Mouse (Mus musculus) liver, embryonic 13.5 days (tissue): ENCODE data around the gene Ptprf. TPM values are rescaled to one million over a fixed set of nuclear protein-coding genes. Genes with fewer than 3 reads are reported as not detected.

Source experiments
- ATAC-seq: fragments of 200-750 bp; cut with Nextera tagmentation; 2 replicates; pipeline ENCODE4 v1.8.0; 2017; ENCODE audit warnings: low read depth, mild to moderate bottlenecking, moderate number of reproducible peaks, moderate library complexity
- DNase-seq: peaks from one replicate; pipeline ENCODE4 v3.0.0; 2022
- H3K27ac ChIP-seq: fragments of 300-500 bp; sonication (generic); 2 replicates; pipeline ENCODE4 v1.5.1; 2015; ENCODE audit warnings: moderate library complexity, mild to moderate bottlenecking, inconsistent platforms
- H3K27me3 ChIP-seq: fragments of 300-500 bp; sonication (generic); 2 replicates; pipeline ENCODE4 v1.6.1; 2015; ENCODE audit warnings: mild to moderate bottlenecking, inconsistent platforms
- H3K36me3 ChIP-seq: fragments of 300-500 bp; sonication (generic); 2 replicates; pipeline ENCODE4 v1.6.1; 2015; ENCODE audit warnings: mild to moderate bottlenecking, inconsistent platforms
- H3K4me1 ChIP-seq: fragments of 300-500 bp; sonication (generic); replicated peaks from 2 replicates; pipeline ENCODE4 v1.6.1; 2015; ENCODE audit warnings: inconsistent platforms
- H3K4me2 ChIP-seq: fragments of 300-500 bp; sonication (generic); 2 replicates; pipeline ENCODE4 v1.6.1; 2015; ENCODE audit warnings: inconsistent platforms, mild to moderate bottlenecking, moderate library complexity
- H3K4me3 ChIP-seq: fragments of 300-500 bp; sonication (generic); replicated peaks from 2 replicates; pipeline ENCODE4 v1.5.1; 2015; ENCODE audit warnings: mild to moderate bottlenecking, inconsistent platforms
- H3K9ac ChIP-seq: fragments of 300-500 bp; sonication (generic); 2 replicates; pipeline ENCODE4 v1.6.1; 2015; ENCODE audit warnings: mild to moderate bottlenecking, inconsistent platforms
- H3K9me3 ChIP-seq: fragments of 300-500 bp; sonication (generic); replicated peaks from 2 replicates; pipeline ENCODE4 v1.6.1; 2016; ENCODE audit warnings: inconsistent platforms
- whole genome bisulfite sequencing: fragments of 180-500 bp; shearing (Covaris S2); methylation state at CpG from one replicate; pipeline ENCODE4 v1.1.7; 2015; ENCODE audit not compliant: insufficient replicate concordance; 5-methylcytosine and 5-hydroxymethylcytosine counted together
- polyA plus RNA-seq: library from polyadenylated mRNA; unstranded; fragments of >200 nt; fragmentation: Nextera tagmentation; extraction: Ambion mirVana; gene quantifications from 2 replicates; pipeline ENCODE4 v1.2.1, GENCODE M21; 2015

Ptprf gene
- polyA plus RNA-seq, 1 experiment from 2014 or later: 7.9 TPM

DNA sequence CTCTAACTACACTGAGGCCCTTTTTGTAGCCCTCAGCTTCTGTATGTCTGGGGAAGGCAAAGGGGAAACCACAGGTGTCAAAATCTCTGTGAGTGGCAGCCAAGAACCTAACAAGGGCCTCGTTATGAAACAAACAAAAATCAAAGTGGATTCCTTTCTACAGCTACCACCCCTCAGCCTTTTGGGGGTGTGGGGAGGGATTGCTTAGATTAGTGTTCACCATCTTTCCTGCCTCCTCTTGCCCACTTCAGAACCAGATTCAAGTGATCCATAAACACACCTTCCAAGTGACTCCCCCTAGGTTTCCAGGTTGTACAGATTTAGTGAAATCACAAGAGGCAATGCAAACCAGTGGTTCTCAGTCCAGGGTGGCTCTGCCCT lies 9.0 kb downstream of the Ptprf start:
- H3K36me3 ChIP-seq: no peaks in the 10 kb centered on the region
- ATAC-seq (no peak), DNase-seq (no peak)
- H3K4me2 ChIP-seq: no peak overlapping the region
- no peaks in the 10 kb centered on the region for H3K9me3 ChIP-seq
- H3K9ac ChIP-seq: no peak overlapping the region
- no peak overlapping the region for H3K27ac ChIP-seq
- H3K4me3 ChIP-seq: no peak overlapping the region
- 25% methylated on average over 1 of the region's 1 CpGs for WGBS
- peaks cover 32% of the 10 kb centered on the region for H3K4me1 ChIP-seq
- H3K27me3 ChIP-seq: 0 out of 2 replicates have a peak, but pooled peaks cover under 1% of the 10 kb centered on the region

DNA sequence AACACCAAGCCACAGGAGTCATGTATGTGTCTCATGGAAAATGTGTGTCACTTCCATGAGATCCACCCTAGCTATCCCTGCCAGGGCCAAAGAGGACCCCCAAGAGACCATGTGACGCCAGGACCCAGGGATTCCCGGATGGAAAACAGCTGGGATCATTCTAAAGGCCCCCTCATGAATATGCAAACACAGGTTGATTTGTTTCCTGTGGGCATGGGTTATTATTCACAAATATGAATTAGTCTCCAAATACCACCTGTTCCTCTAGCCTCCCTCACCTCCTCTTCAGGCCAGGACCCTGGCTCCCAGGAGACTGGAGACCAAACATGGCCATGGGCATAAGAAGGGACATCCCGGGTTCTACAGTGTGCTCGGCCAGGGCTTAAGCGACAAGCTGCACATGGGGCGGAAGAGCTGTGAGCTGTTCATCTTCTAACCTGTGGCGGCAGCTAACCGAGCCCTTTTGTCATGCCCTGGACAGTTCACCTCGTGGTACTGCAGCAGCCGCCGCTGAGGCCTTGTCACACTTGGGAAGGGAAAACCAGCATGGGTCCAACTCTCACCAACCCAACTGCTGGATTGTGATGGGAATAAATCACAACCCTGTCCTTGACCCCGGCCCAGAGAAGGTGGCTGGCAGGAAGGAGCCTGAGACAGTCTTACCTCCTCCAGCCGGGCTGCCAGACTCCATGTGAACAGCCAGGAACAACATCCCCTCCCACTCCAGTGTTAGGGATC lies 9.6 kb downstream of the Ptprf start:
- no peaks in the 10 kb centered on the region for H3K27me3 ChIP-seq
- H3K4me2 ChIP-seq: no peak overlapping the region
- 67% methylated on average over 13 of the region's 13 CpGs for whole genome bisulfite sequencing
- H3K4me3 ChIP-seq: no peak overlapping the region
- no peak overlapping the region for H3K27ac ChIP-seq
- DNase-seq (no peak), ATAC-seq (no peak)
- H3K9me3 ChIP-seq: no peaks in the 10 kb centered on the region
- no peak overlapping the region for H3K9ac ChIP-seq
- no peaks in the 10 kb centered on the region for H3K36me3 ChIP-seq
- peaks cover 36% of the 10 kb centered on the region for H3K4me1 ChIP-seq

DNA sequence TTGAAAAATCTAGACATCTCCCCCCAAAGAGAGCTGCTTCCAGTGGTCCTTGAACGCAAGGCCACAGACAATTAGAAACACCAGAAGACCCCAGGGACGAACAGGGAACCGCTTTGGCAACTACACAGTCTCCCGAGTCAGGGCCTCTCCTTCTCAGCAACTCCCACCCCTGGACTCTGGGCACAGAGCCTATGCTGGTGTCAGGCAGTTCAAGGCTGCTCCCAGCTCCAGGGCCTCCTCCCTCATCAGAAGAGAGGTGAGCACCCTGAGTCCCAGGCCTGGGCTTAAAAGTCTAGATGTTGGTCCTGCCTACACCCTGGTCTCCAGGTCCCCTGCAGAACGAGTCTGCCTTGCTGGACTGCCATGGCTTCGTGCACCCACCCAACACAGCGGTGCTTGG lies 10.7 kb downstream of the Ptprf start:
- 66% methylated on average over 7 of the region's 7 CpGs for WGBS
- DNase-seq (no peak), ATAC-seq (no peak)
- no peak overlapping the region for H3K4me3 ChIP-seq
- peaks cover 47% of the 10 kb centered on the region for H3K4me1 ChIP-seq
- H3K9ac ChIP-seq: no peak overlapping the region
- H3K9me3 ChIP-seq: no peaks in the 10 kb centered on the region
- H3K4me2 ChIP-seq: no peak overlapping the region
- no peak overlapping the region for H3K27ac ChIP-seq
- no peaks in the 10 kb centered on the region for H3K36me3 ChIP-seq
- H3K27me3 ChIP-seq: no peaks in the 10 kb centered on the region

DNA sequence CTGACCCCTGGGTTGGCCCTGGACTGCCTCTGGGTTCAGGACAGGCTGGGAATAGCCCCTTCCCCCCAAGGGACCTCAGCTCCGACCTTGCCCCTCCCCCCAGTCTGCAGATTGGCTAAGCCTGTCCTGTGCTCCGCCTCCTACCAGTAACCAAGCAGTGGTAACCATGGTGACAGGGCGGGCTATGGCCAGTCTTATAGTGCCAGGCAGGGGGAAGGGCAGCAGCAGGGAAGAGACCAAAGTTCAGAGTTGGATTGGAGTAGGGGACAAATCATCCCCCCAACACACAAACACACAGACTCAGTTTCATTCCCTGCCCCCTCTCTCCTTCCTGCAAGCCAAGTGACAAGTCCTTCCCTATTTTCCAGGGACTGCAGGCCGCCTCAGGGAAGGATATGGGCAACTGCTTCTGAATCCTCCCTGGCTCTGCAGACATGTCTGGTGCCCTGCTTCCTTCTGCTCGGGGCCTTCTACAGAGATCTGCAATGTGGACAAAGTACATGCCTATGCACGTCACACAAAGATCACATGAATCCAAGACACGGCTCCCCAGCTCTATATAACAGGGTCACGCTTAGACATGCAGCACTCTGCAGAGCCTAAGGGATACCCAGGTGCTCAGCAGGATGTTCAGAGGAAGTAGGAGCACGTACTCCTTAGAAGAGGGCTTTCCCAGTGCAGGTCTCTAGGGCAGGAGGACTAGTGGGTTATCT lies 14.5 kb downstream of the Ptprf start:
- H3K4me2 ChIP-seq: peak overlapping the region; percentile 17; the same call in 1 of the 2 replicates
- no peaks in the 10 kb centered on the region for H3K27me3 ChIP-seq
- H3K36me3 ChIP-seq: no peaks in the 10 kb centered on the region
- H3K4me3 ChIP-seq: no peak overlapping the region
- DNase-seq (peak; percentile 41), ATAC-seq (peak; percentile 75)
- WGBS: 39% methylated on average over 9 of the region's 9 CpGs
- peaks cover 64% of the 10 kb centered on the region for H3K4me1 ChIP-seq
- no peaks in the 10 kb centered on the region for H3K9me3 ChIP-seq
- H3K9ac ChIP-seq: no peak overlapping the region
- peak overlapping the region; percentile 45 for H3K27ac ChIP-seq

DNA sequence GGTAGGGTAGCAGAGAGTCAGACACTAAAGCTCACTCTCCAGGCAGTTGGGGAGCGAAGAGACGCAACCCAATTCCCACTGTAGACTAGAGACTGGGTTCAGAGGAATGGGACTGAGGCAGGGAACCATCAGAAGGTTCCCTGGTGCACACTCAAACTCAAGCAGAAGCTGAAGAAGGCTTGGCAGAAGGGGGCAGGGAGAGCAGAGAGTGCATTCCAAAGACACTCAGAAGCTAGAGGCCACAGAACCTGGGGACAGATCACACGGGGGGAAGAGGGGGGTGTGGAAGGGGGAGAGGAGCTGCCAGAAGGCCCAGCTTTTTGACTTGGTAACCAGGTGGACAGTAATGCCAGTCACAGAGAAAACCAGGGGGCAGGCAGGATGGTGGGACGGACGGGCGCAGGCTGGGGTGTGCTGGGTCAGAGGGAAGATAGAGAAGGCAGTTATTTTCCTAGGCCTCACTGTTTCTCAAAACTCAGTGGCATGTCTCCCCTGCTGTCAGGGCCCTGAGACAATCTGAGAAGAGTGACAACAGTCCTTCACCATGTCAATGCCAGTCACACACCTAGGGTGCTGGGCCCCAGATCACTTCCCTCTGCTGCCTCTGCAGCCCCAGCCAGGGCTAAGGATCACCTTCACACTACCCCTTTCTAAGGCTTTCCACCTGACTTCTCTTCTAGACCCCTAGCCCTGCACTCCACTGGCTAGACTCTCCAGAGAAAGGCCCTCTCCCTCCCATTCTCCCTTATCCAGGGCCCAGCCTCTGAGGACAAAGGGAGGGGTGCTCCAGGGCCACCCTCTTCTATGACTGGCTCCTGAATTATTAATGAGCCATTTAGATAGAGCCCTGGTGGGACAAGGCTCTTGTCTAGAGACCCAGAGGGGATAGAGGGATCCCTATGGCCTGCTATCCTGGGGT lies 15.3 kb downstream of the Ptprf start:
- Histone ChIP-seq H3K4me2 (peak overlapping the region; percentile 10; the same call in 1 of the 2 replicates), H3K9me3 (no peaks in the 10 kb centered on the region), H3K4me1 (peaks cover 63% of the 10 kb centered on the region), H3K27ac (peak overlapping the region; percentile 11; the same call in 1 of the 2 replicates), H3K4me3 (no peak overlapping the region), H3K36me3 (peaks cover 4% of the 10 kb centered on the region; the same call in 1 of the 2 replicates), H3K9ac (no peak overlapping the region), H3K27me3 (no peaks in the 10 kb centered on the region)
- WGBS: 74% methylated on average over 6 of the region's 6 CpGs
- no peak for DNase-seq
- peak; percentile 46 for ATAC-seq

DNA sequence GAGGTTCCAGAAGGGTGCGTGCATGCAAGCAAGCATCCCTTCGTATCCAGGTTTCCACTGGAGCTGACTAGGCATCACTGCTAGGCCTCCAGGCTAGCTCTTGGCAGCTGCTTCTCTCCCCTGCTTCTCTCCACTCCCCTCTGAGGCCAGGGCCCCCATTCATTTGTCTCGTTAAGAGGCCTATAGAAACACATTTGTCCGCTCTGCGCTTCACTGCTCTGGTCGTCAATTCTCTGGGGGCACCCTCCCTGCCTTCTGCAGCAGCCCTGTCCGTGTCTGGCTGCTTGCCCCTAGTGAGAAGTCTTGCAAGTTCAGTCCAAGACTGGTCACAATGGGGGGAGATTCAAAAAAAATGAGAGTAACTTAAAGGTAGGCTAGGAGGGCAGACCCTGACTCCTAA lies 16.7 kb downstream of the Ptprf start:
- H3K27ac ChIP-seq: no peak overlapping the region
- H3K9ac ChIP-seq: no peak overlapping the region
- 62% methylated on average over 7 of the region's 7 CpGs for WGBS
- H3K4me1 ChIP-seq: peaks cover 52% of the 10 kb centered on the region
- ATAC-seq (no peak), DNase-seq (no peak)
- H3K4me2 ChIP-seq: no peak overlapping the region
- H3K36me3 ChIP-seq: peaks cover 11% of the 10 kb centered on the region
- H3K9me3 ChIP-seq: 0 out of 2 replicates have a peak, but pooled peaks cover 3% of the 10 kb centered on the region
- no peaks in the 10 kb centered on the region for H3K27me3 ChIP-seq
- H3K4me3 ChIP-seq: no peak overlapping the region

DNA sequence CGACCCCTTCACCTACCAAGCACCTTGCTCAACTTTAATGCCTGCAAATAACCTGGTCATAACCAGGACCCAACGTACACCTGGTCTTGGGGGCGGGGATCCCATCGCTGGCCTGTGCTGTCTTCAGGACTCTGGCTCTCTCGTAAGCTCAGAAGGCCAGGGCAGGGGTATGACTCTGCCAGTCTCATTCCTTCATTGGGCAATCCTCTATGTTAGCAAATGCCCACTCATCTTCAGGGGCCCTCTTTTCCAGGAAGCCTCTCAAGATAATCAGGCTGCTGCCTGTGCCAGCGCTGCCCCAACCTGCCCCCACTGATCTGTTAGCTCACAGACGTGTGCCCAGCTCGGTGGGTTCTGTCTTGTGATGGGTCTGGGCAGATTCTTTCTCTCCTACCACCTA lies 17.2 kb downstream of the Ptprf start:
- peaks cover 52% of the 10 kb centered on the region for H3K4me1 ChIP-seq
- H3K27ac ChIP-seq: no peak overlapping the region
- 63% methylated on average over 8 of the region's 8 CpGs for WGBS
- peaks cover 15% of the 10 kb centered on the region for H3K36me3 ChIP-seq
- no peaks in the 10 kb centered on the region for H3K27me3 ChIP-seq
- ATAC-seq (no peak), DNase-seq (no peak)
- no peak overlapping the region for H3K9ac ChIP-seq
- H3K4me2 ChIP-seq: no peak overlapping the region
- H3K4me3 ChIP-seq: no peak overlapping the region
- 0 out of 2 replicates have a peak, but pooled peaks cover 3% of the 10 kb centered on the region for H3K9me3 ChIP-seq

DNA sequence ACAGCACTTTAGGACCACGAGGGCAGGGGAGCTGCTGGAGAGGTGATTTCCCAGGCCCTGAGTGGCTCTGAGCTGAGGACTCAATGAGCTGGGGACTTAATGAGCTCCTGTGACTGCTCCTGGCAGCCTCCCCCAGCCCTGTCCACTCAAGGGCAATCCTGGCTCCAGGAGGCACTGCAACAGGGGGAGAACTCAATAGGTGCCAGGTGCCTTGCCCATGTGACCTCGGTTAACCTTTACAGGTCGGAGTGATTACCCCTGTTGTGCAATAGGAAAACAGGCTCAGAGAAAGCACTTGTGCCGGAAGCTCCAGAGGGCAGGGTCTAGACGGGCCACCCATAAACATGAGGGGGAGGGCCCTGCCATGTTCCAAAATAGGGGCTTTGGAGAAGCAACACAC lies 17.7 kb downstream of the Ptprf start:
- H3K4me1 ChIP-seq: peaks cover 52% of the 10 kb centered on the region
- WGBS: 31% methylated on average over 5 of the region's 5 CpGs
- ATAC-seq (peak; percentile 53), DNase-seq (no peak)
- no peak overlapping the region for H3K9ac ChIP-seq
- peak overlapping the region; percentile 58 for H3K27ac ChIP-seq
- no peaks in the 10 kb centered on the region for H3K27me3 ChIP-seq
- H3K36me3 ChIP-seq: peaks cover 18% of the 10 kb centered on the region
- 0 out of 2 replicates have a peak, but pooled peaks cover 3% of the 10 kb centered on the region for H3K9me3 ChIP-seq
- H3K4me3 ChIP-seq: no peak overlapping the region
- H3K4me2 ChIP-seq: no peak overlapping the region

DNA sequence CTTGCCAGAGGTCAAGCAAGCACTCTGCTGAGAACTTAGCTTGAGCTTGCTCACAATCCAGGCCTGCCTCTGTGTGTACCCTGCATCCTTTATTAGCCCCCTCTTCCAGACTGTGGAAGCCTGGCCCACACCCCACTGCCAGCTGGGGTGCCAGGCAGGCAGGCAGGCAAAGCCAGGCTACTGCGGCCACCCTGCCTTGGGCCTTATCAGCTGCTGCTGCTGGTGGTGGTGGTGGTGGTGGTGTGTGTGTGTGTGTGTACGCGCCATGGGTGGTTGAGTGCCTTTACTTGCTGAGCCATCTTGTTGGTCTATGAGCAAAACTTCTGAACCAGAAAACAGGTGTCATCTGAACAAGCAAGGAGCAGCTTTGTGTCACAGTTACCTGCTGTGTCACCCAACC lies 18.3 kb downstream of the Ptprf start:
- ATAC-seq (no peak), DNase-seq (no peak)
- Histone ChIP-seq H3K9ac (no peak overlapping the region), H3K4me1 (peaks cover 48% of the 10 kb centered on the region), H3K4me3 (no peak overlapping the region), H3K27me3 (no peaks in the 10 kb centered on the region), H3K36me3 (peaks cover 18% of the 10 kb centered on the region), H3K4me2 (no peak overlapping the region), H3K9me3 (0 out of 2 replicates have a peak, but pooled peaks cover 3% of the 10 kb centered on the region), H3K27ac (peak overlapping the region; percentile 58)
- WGBS: 67% methylated on average over 3 of the region's 3 CpGs

DNA sequence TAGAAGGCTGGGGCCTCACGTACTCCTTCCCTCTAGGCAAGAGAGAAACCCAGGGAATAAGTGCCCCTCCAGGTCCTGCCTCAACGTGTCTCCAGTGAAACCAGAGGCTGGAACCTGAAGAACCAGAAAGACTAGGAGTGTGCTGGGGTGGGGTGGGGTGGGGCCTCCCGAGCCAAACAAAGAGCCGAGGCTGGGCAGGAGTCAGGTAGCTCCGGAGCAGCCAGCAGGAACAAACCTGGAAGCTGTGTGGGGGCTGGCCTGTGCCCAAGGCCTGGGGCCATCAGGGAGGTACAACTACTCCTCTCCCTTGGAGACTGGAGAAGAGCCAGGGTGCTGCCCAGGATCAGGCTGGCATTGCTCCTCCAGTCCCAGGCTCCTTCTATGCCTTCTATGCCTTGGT lies 18.9 kb downstream of the Ptprf start:
- Histone ChIP-seq H3K4me2 (no peak overlapping the region), H3K9me3 (0 out of 2 replicates have a peak, but pooled peaks cover 3% of the 10 kb centered on the region), H3K27me3 (no peaks in the 10 kb centered on the region), H3K36me3 (peaks cover 20% of the 10 kb centered on the region), H3K4me3 (no peak overlapping the region), H3K4me1 (peaks cover 41% of the 10 kb centered on the region), H3K27ac (no peak overlapping the region), H3K9ac (no peak overlapping the region)
- DNase-seq (no peak), ATAC-seq (no peak)
- 55% methylated on average over 5 of the region's 5 CpGs for WGBS

DNA sequence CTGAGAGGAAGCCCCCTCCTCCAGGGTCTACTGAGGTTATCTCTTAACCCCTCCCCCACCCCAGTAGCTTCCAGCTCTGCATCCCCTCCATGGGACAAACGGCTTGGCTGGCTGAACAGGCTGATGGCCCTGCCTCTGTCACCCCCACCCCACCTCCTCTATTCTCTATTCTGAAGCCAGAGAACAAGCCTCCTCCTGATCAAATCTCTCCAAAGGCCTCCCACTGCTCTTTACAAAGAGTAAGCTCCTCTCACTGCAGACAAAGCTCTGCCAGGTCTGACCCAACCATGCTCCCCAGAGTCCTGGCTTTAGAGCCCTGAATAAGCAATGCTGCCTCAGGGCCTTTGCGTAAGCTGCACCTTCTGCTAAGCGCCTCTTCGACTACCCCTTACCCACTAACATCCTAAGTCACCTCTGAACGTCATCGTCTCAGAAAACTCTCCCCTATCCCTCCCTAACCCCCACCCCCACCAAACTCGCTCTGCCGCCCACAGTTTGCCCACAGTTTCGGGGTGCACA lies 19.6 kb downstream of the Ptprf start:
- Histone ChIP-seq H3K4me1 (peaks cover 36% of the 10 kb centered on the region), H3K27me3 (no peaks in the 10 kb centered on the region), H3K4me2 (no peak overlapping the region), H3K9ac (no peak overlapping the region), H3K27ac (no peak overlapping the region), H3K9me3 (0 out of 2 replicates have a peak, but pooled peaks cover 3% of the 10 kb centered on the region), H3K4me3 (no peak overlapping the region), H3K36me3 (peaks cover 20% of the 10 kb centered on the region)
- DNase-seq (no peak), ATAC-seq (no peak)
- 67% methylated on average over 9 of the region's 9 CpGs for WGBS
